In genomic region chr16:55617506-55617905, GRCm38 (mm10) we compare ENCODE assay signal across 25 mouse cellular contexts.
DNase-seq lines count a peak whose midpoint lies in the region; ATAC-seq lines count a peak whose summit lies in the region.
"Had no signal": no experiment of that assay in that cellular context is flagged by ENCODE, and none has a peak within 500 bp of the region (broad histone marks: within the 10 kb centered on the region; RNA-seq: fewer than 3 reads in every experiment).

No protein-coding gene starts in this region.

- no peaks in the 10 kb centered on the region for H3K36me3 ChIP-seq in liver, embryonic 16.5 days (ENCODE audit: control insufficient read depth, insufficient read depth)
- no peaks in the 10 kb centered on the region for H3K36me3 ChIP-seq in forebrain, embryonic 14.5 days (ENCODE audit: control insufficient read depth, insufficient read depth, low read length)
- H3K36me3 ChIP-seq: embryonic facial prominence, embryonic 12.5 days; forebrain, embryonic 12.5 days; heart, embryonic 13.5 days; neural tube, embryonic 12.5 days had no signal

- intact Hi-C loops in left cerebral cortex, postnatal 10 days (cut with DNase I), result no loop called here

- no peaks in the 10 kb centered on the region for H3K27me3 ChIP-seq in liver, embryonic 16.5 days (ENCODE audit: control insufficient read depth, insufficient read depth, low read depth, low read length)
- no peaks in the 10 kb centered on the region for H3K27me3 ChIP-seq in forebrain, embryonic 14.5 days (replicated peaks; ENCODE audit: control insufficient read depth, insufficient read depth, low read length)
- H3K27me3 ChIP-seq: embryonic facial prominence, embryonic 12.5 days; forebrain, embryonic 12.5 days; heart, embryonic 13.5 days; neural tube, embryonic 12.5 days; Patski had no signal

- H3K4me2 ChIP-seq in liver, embryonic 16.5 days (ENCODE audit: low read depth, low read length), result no peak overlapping the region
- H3K4me2 ChIP-seq in forebrain, embryonic 14.5 days (ENCODE audit: low read length), result no peak overlapping the region
- H3K4me2 ChIP-seq: embryonic facial prominence, embryonic 12.5 days; forebrain, embryonic 12.5 days; heart, embryonic 13.5 days; neural tube, embryonic 12.5 days had no signal

- no peak overlapping the region for H3K9ac ChIP-seq in liver, embryonic 16.5 days (ENCODE audit: low read depth, low read length)
- H3K9ac ChIP-seq in forebrain, embryonic 14.5 days (ENCODE audit: low read length), result no peak overlapping the region
- H3K9ac ChIP-seq: embryonic facial prominence, embryonic 12.5 days; forebrain, embryonic 12.5 days; heart, embryonic 13.5 days; liver, embryonic 14.5 days; neural tube, embryonic 12.5 days had no signal

- peak; percentile 60; the same call in 1 of the 2 replicates for ATAC-seq in liver, embryonic 16.5 days (ENCODE audit: low read depth)
- ATAC-seq in forebrain, embryonic 14.5 days, result no peak
- ATAC-seq: activated CD4-positive, CD25-positive, alpha-beta regulatory T cell, adult 4 months; hindbrain, postnatal 0 days; Patski had no signal

- no peaks in the 10 kb centered on the region for H3K4me1 ChIP-seq in liver, embryonic 16.5 days (ENCODE audit: control insufficient read depth, low read depth, low read length)
- H3K4me1 ChIP-seq in forebrain, embryonic 14.5 days (ENCODE audit: control insufficient read depth, insufficient read depth, low read length), result no peaks in the 10 kb centered on the region
- H3K4me1 ChIP-seq: embryonic facial prominence, embryonic 12.5 days; forebrain, embryonic 12.5 days; heart, embryonic 13.5 days; neural tube, embryonic 12.5 days had no signal

- no peaks in the 10 kb centered on the region for H3K9me3 ChIP-seq in liver, embryonic 16.5 days (replicated peaks; ENCODE audit: control insufficient read depth, low read length)
- H3K9me3 ChIP-seq in forebrain, embryonic 14.5 days (replicated peaks; ENCODE audit: control insufficient read depth, low read length), result no peaks in the 10 kb centered on the region
- H3K9me3 ChIP-seq: embryonic facial prominence, embryonic 12.5 days; forebrain, embryonic 12.5 days; heart, embryonic 13.5 days; neural tube, embryonic 12.5 days had no signal

- H3K4me3 ChIP-seq in liver, embryonic 16.5 days (ENCODE audit: low read depth, low read length), result no peak overlapping the region
- H3K4me3 ChIP-seq in forebrain, embryonic 14.5 days (ENCODE audit: low read depth, low read length), result no peak overlapping the region
- H3K4me3 ChIP-seq: embryonic facial prominence, embryonic 12.5 days; forebrain, embryonic 12.5 days; heart, embryonic 13.5 days; layer of hippocampus, adult 2 months; neural tube, embryonic 12.5 days had no signal

- H3K27ac ChIP-seq in liver, embryonic 16.5 days (ENCODE audit: low read length), result no peak overlapping the region
- H3K27ac ChIP-seq in forebrain, embryonic 14.5 days (ENCODE audit: low read depth, low read length), result no peak overlapping the region
- H3K27ac ChIP-seq: embryonic facial prominence, embryonic 12.5 days; forebrain, embryonic 12.5 days; heart, embryonic 13.5 days; hindbrain, postnatal 0 days; layer of hippocampus, adult 2 months; liver, embryonic 14.5 days; neural tube, embryonic 12.5 days had no signal

- 49% methylated on average over 4 of the region's 4 CpGs for WGBS in liver, embryonic 16.5 days (ENCODE audit: insufficient replicate concordance)
- WGBS in forebrain, embryonic 14.5 days, result 81% methylated on average over 4 of the region's 4 CpGs

- no peak for DNase-seq in liver
- peak; percentile 32 for DNase-seq in embryo, embryonic 10.5 days (ENCODE audit: low spot score)
- peak; percentile 19 for DNase-seq in induced T-regulatory cell, adult 2 months (ENCODE audit: low read depth)
- no peak for DNase-seq in forebrain, embryonic 14.5 days (ENCODE audit: low spot score)
- no peak for DNase-seq in left cerebral cortex, postnatal 10 days (ENCODE audit: extremely low spot score in 1 of 2, low spot score in 2 of 2)
- no peak for DNase-seq in right cerebral cortex, postnatal 25 days
- DNase-seq: adrenal gland, postnatal 10 days; cerebellum, adult 18-20 months; cerebellum, postnatal 25 days; heart, postnatal 14 days; kidney, adult 9 months; kidney, postnatal 14 days; lung, postnatal 4 days; midbrain, embryonic 14.5 days; thymus, postnatal 4 days had no signal

Comparison
In these comparisons a context has a peak if more than half of its experiments do, and no peak if none do; other contexts are left out.
1. DNase-seq: peak in embryo, embryonic 10.5 days (single experiment) and induced T-regulatory cell, adult 2 months (single experiment); none in liver (single experiment), forebrain, embryonic 14.5 days (single experiment), left cerebral cortex, postnatal 10 days (0 of 2) and right cerebral cortex, postnatal 25 days (single experiment).